Mouse (Mus musculus) cerebellum, postnatal 4 days (tissue): ENCODE measurements at regions not wholly inside any gene's neighbourhood (a gene's known extent, or its start where the extent isn't known, plus 50 kb on each side); places are given as distances from the start of the nearest gene placed in this dataset.
A peak's percentile ranks its signal among the peaks of the same experiment; 100 is the strongest.

Experiments used
- DNase-seq, 2 experiments: peaks; one replicate each; pipeline ENCODE4 v3.0.0; 2022; ENCODE audit warnings: low spot score in 2 of 2, mixed read lengths in 1 of 2

- no peak for DNase-seq
Measured at GRCm38 (mm10) chrX:58445624-58446323, 423.3 kb downstream of the Zic3 start.

- DNase-seq: no peak
Measured at GRCm38 (mm10) chrX:58447605-58448004, 425.1 kb downstream of the Zic3 start.

- no peak for DNase-seq
Measured at GRCm38 (mm10) chrX:58469683-58470082, 439.5 kb upstream of the 4930550L24Rik start.

- DNase-seq: no peak
Measured at GRCm38 (mm10) chrX:58470986-58471385, 438.2 kb upstream of the 4930550L24Rik start.

- peak in 1 of 2 experiments; percentile 26 for DNase-seq
Measured at GRCm38 (mm10) chrX:58490861-58491260, 418.3 kb upstream of the 4930550L24Rik start.

GRCm38 (mm10) chrX:58503573-58503972 is 405.6 kb upstream of the 4930550L24Rik start:
- peak in 1 of 2 experiments; percentile 26 for DNase-seq

GRCm38 (mm10) chrX:58514925-58515324 is 394.2 kb upstream of the 4930550L24Rik start:
- no peak for DNase-seq
